Mouse (Mus musculus): ENCODE data around the gene Notch2.

GRCm38 (mm10) chr3:98013401-98014281 lies at the start of gene Notch2:
- no peak for TF ChIP-seq CTCF (IDR thresholded peaks at IDR 0.05; ENCODE audit: control insufficient read depth, insufficient read depth, insufficient read length)
- TF ChIP-seq USF1 (IDR thresholded peaks at IDR 0.05; ENCODE audit: low read depth): no peak
- TF ChIP-seq FOSL1 (IDR thresholded peaks at IDR 0.05; ENCODE audit: insufficient read depth, low read length, poor library complexity, severe bottlenecking): no peak
- no peak for TF ChIP-seq MYOG (IDR thresholded peaks at IDR 0.05; ENCODE audit: control insufficient read depth, extremely low read depth, insufficient read length)
- peak; percentile 31 for TF ChIP-seq MAX (IDR thresholded peaks at IDR 0.05)
